Mouse (Mus musculus) 3T3-L1 (cell line): ENCODE data around the gene Gm49711.
A peak's percentile ranks its signal among the peaks of the same experiment; 100 is the strongest.

Experiments used
- DNase-seq: peaks from one replicate; pipeline ENCODE4 v3.0.0-alpha.2; 2015; ENCODE audit warnings: low read depth, low spot score

The Gm49711 gene

DNA sequence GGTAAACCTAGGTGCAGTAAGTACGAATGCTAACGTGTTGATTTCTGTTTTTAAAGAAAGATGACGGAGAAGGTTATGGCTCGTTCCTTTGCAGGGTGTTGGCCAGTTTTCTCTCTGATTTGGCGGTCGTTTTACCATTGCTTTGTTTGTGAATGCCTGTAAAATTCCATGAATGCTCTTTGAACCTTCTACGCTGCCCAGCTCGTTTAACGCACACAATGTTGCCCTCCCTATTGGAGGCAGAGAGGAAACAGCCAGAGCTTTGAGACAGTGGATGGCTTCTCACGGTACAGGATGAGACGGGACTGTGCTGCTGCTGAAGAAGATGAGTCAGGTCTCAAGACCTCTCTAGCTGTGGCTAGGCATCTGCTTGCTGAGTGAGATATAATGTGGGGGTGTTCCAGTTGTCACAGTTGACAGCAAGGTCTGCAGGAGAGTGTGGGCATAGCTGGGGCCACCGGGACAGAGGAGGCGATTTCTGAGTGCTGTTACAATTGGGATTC is 60.9 kb downstream of the Gm49711 start:
- peak; percentile 53 for DNase-seq

DNA sequence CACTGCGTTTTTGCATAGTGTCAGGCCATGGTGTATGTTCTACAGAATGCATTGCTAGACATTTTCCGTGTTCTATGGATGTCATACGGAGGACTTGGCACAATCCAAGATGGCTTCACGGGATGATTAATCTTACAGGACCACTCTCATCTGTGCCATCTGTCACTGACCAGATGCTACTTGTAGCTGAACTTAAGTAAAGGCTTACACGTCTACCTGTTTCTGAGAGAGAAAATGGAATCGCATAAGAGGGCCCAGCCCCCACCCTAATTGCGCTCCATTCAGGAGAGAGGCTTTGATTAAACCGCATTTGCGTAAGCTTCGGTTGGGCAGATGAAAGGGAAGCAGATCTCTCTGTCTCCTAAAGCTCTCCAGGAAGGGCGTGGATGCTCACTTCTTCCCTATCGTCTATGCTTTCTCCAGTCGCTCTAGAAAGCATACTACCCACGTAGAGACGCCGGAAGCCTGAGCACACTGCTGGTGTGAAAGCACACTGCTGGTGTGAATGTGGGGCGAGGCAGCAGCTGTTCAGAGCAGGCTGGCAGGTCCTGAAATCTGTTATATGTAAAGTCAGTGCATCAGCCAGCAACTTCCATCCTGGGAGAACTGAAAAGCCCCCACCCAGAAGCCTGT is 62.9 kb downstream of the Gm49711 start:
- no peak for DNase-seq

DNA sequence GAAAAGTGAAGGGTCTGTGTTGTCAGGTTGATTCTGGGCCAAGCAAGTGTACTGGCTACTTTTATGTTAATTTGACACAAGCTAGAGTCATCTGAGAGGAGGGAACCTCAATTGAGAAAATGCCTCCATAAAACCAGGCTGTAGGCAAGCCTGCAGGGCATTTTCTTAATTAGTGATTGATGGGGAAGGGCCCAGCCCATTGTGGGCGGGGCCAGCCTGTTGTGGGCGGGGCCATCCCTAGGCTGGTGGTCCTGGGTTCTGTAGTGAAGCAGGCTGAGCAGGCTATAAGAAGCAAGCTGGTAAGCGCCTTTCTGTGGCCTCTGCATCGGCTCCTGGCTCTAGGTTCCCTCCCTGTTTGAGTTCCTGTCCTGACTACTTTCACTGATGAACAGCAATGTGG is 69.1 kb downstream of the Gm49711 start:
- DNase-seq, result no peak

DNA sequence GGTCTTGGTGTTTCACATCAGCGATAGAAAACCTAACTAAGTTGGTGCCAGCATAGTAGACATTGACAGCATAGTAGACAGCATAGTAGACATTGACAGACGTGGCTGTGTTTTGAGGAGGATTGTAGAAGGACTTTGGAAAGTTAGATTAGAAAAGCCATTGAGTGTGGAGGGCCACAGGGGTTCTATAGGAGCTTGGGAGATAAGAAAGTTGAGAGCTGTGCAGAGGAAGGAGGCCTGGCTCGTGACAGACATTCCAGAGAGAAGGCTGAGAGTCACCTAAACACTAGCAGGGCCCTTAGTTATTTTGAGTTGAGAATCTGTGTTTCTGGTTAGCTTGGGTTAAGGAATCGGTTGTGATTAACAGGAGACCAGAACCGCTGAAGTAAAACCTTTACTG is 69.5 kb downstream of the Gm49711 start:
- no peak for DNase-seq

DNA sequence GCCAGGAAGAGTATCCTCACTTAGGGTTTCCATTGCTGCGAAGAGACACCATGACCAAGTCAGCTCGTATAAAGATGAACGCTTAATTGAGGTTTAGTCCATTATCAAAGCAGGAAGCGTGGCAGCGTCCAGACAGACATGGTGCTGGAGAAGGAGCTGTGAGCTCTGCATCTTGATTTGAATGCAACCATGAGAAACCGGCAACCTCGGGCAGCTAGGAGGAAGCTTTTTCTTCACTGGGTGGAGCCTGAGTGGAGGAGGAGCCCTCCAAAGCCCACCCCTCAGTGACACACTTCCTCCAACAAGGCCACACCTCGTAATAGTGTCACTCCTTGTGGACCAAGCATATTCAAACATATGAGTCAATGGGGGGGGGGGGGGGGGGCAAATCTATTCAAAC is 71.7 kb downstream of the Gm49711 start:
- no peak for DNase-seq

DNA sequence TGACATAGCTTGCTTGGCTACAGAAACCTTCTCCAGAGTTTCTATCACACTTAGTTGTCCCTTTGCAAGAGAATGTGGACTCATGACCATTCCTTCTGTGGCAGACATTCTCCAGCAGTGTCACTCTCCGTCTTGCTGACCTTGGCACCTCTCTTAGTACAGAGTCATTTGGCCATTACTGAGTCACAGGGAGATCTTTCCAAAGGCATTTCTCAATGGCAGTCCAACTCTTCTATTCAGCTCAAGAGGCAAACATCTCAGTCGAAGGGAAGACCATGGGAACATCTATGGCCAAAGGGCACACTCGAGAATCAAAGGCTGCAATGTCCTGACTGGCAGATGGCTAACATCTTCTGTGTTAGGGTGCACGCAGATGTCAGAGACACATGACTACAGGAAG is 74.4 kb downstream of the Gm49711 start:
- no peak for DNase-seq

DNA sequence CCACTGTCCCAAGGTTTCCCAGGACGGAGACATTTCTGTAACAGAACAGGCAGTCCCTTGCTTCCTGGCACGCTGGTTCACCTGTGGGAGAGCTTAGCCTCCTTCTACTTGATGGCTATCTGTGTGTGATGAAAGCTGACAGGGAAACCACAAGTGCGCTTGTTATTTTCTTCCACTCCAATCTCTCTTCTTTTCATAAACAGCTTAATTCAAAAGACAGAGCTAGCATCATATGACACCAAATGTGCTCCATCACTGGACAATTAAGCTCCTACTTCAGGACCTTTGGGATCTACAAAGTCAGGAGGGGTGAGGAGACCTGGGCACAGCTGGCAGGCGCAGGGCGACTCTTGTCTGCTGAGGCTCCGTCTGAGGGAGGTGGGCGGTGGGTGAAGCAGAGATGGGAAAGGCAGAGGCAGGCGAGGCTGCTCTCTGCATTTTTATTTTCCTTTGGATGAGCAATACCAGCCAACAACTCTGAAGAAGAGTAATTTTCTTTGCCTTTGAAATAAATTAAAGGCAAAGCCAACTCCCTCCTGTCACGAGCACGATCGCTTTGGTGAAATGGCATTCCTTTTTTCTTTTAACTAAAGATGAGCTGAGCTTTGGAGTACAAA is 76.1 kb downstream of the Gm49711 start:
- no peak for DNase-seq

DNA sequence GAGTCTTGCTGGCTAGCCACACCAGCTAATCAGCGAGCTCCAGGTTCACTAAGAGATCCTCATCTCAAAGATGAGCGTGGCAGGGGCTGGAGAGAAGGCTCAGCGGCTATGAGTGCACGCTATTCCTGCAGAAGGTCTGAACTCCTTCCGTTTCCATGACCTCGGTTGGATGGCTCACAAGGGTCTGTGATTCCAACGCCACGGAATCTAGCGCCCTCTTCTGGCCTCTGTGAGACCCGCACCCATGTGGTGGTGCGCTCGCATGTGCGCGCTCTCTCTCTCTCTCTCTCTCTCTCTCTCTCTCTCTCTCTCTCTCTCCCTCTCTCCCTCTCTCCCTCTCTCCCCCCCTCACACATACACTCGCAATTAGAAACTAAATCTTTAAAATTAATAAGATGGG is 78.2 kb downstream of the Gm49711 start:
- no peak for DNase-seq

DNA sequence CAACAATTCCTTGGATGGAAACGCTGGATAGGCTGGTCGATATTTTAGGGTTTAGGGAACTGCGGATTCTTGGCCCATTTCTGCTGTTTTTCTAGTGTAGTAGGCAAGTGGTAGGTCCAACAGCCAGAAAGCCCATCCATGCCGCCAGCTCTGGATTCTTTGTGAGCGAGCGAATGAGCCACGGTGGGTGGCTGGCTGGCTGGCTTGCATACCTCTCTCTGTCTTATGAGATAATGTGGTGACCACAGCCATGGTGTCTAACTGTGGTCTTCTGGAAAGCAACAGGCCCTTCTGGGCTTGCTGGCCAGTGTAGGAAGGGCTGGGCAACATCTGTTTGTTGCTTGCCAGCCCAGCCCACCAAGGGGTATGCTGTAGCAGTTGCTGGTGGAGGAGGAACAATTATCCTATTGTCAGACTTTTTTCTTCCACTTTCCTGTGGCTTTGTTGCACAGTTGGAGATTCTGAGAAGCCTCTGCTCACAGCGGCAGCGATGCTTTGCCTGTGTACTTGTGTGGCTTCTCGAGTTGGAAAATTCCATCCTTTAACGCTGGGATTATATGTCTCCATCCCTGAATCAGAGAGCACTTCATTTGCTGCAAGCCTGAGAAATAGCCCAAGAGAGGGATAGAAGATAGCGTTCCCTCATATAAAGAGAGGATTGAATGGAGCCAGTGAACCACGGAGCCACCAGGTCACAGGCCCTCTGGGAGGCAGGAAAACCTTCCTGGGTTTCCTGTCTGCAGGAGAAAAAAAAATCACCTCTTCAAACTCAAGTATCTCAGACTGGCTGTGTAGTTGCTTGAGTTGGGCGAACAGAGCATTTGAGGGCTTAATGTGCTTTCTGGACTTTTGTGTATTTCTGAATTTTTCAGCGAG is 81.5 kb downstream of the Gm49711 start:
- DNase-seq, result peak; percentile 93

DNA sequence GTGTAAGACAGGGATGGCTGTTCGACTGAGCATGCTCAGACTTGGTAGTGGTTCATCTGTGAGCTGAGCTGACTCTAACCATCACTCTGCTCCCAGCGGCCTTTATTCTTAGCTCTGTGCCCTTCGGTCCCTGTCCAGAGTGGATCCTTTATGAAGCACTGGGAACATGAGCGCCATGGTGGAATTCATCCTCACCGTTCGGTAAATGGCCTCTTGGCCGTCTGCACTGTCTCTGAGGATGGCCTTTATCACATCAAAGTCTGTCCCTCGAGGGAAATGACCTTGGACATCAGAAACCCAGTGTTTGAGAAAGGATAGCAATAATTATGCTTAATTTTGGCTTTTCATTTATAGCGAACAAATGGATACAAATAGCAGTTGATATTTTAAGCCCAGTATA is 82.2 kb downstream of the Gm49711 start:
- no peak for DNase-seq

DNA sequence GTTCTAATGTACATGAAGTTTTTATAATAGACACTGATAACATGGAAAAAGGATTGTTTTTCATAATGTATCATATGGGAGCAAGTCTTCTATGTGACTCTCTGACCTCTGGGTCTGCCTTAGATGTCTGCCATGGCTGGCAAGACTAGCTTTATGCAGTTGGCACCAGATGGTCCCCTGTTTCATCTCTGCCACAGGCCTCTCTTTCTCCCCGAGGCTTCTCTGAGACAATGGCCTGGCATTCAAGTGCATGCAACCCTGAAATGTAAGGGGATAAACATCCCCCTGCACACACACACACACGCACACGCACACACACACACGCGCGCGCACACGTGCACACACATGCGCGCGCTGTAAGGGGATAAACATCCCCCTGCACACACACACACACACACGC is 82.9 kb downstream of the Gm49711 start:
- DNase-seq, result no peak

DNA sequence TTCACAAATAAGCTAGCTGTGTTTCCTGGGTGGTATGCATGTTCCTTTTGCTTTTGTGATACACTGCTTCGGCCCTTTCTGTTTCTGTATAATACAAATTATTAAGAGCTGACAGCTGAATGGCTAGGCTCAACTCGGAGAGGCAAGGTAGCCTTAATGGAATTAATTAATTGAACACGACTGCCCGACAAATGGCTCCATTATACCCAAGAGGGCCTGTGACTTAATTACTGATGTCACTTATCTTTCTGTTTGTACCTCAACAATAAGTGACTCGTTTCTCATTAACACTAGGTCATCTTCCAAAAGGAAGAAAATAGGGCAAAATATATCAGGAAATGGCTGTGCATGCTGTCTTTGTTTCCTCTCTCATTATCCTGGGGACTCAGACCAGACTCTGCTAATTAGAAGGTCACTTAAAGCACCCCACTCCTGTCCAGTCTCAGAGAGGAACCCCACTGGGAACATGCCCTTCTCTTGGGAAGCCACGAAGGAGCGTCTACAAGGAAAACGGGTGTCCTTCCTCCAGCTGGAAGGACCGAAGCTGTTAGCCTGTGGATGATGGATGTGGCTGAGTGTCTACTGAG is 84.4 kb downstream of the Gm49711 start:
- no peak for DNase-seq

DNA sequence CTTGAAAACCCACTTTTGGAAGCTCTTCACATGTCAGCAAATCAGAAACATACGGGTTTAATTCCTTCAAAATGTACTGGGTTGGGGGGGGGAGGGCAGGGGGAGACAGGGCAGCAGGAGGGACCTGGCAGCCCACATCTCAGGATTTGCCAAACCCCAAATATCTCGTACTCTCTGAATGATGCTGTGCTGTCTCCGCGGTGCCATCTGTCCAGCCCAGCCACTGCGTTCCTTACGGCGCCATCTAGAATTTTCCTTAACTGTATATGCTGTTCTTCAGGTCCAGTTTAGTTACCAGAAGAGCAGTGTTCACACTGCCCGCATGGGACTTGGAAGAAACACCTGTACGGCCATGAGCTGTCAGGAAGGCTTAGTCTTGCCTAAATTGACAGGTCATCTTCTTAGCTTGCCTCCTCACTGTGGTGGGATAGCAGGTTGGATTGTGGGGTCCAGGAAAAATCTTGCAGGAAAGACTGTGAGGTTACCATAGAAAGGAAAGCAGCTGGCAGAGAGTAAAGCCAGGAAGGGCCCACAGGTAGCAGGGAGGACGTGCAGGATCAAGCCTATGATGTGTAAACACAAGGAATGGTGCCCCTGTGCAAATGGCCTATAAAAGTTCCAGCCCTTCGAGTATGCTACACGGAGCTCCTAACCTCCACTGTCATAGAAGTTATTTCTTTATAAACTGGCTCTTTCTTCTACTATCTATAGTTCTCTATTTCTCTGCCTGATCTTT is 89.7 kb downstream of the Gm49711 start:
- DNase-seq, result no peak

DNA sequence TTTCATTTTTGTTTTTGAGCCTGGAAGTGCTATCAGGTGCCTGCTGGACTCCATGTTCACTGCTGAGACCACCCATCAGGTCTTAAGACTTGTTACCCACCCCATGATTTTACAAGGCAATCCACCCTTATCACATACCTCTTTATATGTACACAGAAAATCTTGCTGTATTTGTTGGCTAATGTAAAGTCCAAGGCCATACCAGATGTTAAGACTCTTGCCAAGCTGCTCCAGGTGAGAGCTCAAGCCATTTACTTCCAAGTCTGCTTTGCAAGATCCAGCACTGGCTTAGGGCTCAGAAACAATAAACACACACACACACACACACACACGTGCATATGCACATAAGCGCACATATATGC is 90.2 kb downstream of the Gm49711 start:
- no peak for DNase-seq

DNA sequence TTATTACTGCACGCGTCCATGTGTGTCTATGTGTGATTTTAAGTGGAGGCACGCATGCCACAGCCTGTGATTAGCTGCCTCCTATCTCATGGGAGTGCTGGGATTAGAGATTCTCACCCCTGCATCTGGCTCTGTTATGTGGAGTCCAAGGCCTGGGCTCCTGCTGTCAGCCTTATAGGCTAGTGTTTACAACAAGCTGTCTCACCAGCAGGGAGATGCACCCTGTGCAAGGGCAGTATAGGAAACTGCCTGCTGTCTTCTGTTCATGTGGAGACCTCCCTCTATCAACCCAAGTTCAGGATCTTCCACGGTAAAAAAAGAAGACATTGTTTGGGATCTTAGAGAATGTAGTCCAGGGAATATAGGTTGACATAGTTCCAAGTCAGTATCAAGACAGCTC is 92.9 kb downstream of the Gm49711 start:
- DNase-seq, result no peak

DNA sequence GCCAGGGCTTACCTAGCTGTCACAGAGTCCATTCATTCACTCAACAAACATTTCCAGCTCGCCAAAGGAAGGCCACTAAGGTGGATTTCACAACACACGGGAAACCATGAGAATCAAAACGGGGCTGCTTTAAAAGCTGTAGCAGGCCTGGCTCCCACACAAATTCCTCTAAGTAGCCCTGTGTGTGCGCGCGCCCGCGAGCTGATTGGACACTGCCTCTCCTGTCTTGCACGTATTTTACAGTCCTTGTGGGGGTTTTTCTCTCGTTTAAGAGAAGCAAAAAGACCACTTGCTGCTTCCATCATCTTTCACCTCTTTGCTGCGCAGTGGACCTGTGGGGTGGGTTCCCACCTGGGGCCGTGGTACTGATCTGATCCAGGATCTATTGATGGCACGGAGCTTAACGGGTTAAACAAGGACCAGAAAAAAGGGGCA is 99.9 kb downstream of the Gm49711 start:
- no peak for DNase-seq

DNA sequence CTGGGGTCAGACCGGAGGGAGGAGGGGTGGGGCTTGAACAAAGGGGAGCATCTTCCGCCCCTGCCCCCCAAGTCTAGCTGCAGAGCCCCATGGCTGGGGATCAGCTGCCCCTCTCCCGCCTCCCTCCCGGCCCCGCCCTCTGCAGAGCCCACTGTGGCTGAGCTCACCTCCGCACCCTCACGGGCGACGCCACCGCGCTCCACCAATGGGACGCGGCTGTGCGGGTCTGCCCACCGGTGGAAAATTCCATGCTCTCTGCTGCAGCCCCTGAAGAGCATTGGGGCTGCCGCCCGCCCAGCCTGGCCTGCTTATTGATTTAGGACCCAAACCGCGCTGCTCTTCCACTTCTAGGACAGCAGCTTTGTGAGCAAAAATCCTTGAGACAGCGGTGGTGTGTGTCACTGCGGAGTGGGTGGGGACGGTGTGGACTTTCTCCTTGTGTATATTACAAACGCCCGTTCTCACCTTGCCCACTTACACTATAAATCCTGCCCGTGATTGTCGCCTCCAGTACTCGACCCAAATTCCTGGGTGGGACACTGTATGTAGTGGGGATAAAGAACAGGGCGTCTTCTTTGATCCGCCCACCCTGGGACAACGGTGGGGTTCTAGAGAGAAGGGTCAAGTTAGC is 100.5 kb downstream of the Gm49711 start:
- DNase-seq, result no peak

DNA sequence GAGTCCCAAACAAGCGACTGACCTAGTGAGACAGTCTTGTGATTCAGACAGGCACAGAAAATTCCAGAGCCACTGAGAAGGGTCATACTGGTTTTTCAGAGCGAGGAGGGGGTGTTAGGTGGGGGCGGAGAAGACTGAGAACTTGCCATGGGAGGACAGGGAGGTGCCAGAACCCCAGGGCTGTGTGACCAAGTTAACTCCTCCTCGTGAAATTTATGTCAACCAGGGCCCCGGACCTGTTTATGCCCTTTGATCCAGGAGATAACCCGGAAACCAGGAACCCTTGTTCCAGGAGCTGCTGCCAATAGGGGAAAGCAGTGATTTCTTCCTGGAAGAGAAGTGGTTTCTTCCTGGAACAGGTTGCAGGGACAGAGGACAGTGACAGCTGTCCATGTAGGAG is 101.0 kb downstream of the Gm49711 start:
- no peak for DNase-seq

DNA sequence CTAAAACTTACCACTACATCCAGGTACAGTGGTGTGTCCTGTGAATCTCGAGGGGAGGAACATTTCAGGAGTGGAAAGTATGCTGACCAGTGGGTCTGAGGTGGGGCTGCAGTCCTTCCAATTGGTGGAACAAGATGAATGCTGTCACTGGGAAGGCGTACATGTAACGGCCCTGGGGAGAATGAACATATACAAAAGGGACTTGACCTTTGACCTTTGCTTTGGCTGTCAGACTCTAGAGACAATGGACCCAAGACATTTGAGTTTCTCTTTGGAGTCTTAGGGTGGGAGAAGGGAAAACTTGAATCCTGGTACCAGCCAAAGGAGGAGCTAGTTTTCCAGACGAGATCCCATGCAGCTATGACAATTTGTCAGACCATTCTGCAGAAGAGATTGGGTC is 104.2 kb downstream of the Gm49711 start:
- no peak for DNase-seq

DNA sequence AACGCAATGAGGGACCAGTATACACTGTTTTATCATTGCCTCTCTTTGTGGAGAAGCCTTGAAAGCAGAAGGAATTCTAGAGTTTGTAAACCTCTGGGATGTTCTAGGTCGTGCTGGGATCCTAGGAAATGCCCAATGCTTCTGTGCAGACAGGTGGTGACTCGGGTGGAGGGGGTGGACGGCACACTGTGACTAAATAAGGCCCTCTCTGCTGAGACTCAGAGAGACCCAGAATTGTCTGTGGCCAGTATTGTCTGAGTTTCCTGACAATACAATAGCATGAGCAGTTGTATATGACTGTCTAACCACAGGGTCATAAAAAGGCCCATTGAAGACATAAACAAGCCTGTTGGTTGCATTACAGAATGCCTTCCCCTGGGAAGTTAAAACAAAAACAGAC is 105.4 kb downstream of the Gm49711 start:
- no peak for DNase-seq

DNA sequence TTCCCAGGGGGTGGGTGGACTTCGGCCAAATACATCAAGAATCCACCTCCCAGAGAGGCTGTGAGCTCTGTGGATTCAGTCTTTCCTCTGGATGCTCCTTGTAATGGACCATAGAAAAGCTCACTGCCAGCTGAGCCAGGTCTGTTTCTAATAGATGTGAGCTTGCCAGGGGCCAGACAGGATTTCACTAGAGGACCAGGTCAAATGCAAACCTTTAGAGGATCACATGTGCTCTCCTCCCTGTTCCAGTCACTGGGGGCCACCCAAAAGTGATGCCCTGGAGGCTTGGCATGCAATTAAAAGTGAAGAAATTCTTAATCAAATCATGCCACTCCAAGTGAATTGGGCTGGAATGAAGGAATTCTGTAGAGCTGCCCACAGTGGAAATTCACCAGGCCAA is 117.9 kb downstream of the Gm49711 start:
- peak; percentile 53 for DNase-seq
